Mouse (Mus musculus): ENCODE results near the gene Slc44a1. TPM values are rescaled to one million over a fixed set of nuclear protein-coding genes. Genes with fewer than 3 reads are reported as not detected.
A peak's percentile ranks its signal among the peaks of the same experiment; 100 is the strongest.

Slc44a1 gene
- polyA plus RNA-seq, 1 experiment from 2014 or later, result 8.7 TPM

DNA sequence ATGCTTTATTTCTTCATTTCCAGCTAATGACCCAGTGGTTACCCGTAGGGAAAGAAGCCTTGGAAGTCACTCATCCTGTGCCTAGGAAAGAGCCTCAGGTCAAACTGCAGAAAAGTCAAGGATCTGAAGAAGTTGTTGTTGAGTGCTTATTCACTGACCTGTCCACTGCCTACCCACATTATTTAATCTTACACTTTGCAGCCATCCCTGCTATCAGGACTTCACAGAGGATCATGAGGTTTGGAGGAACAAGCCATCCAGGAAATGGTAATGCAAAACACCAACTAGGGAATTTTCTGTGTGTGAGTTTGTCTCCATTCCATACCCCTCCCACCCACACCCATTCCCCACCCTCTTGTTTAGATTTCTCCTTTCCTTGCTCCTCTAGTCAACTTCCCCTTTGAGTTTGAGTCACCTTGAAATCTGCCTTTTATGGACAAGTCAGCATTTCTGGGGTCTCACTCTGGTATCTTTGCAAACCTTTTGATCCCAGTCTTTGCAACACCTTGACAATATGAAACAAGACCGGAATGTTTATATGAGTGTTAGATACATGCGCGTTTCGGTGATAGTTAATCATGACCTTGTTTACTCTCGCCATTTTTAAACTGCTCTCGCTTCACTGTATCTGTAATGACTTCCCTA, 1.3 kb upstream of the Slc44a1 start:
- Histone ChIP-seq H3K36me3 (no peaks in the 10 kb centered on the region), H3K4me1 (peaks cover 23% of the 10 kb centered on the region), H3K27me3 (ENCODE audit: low read depth, poor library complexity, severe bottlenecking) (peaks cover 36% of the 10 kb centered on the region), H3K4me3 (peak overlapping the region; percentile 92; the same call in 1 of the 2 replicates), H3K27ac (replicated peaks) (no peak overlapping the region), H3K9me3 (replicated peaks) (no peaks in the 10 kb centered on the region)
- DNase-seq (ENCODE audit: low spot score), result no peak
- 88% methylated on average over 7 of the region's 7 CpGs for WGBS

- H3K27ac ChIP-seq (replicated peaks), result peak overlapping the region; percentile 88
Measured at GRCm38 (mm10) chr4:53439636-53440009, 590 bp upstream of the Slc44a1 start.

GRCm38 (mm10) chr4:53440816-53441571, 781 bp downstream of the Slc44a1 start:
- no peaks in the 10 kb centered on the region for H3K9me3 ChIP-seq (replicated peaks)
- H3K27me3 ChIP-seq (ENCODE audit: low read depth, poor library complexity, severe bottlenecking), result peaks cover 36% of the 10 kb centered on the region
- no peaks in the 10 kb centered on the region for H3K36me3 ChIP-seq
- peak; percentile 44 for DNase-seq (ENCODE audit: low spot score)
- 1% methylated on average over 45 of the region's 45 CpGs for WGBS
- peak overlapping the region; percentile 88 for H3K27ac ChIP-seq (replicated peaks)
- peak overlapping the region; percentile 92 for H3K4me3 ChIP-seq
- peaks cover 23% of the 10 kb centered on the region for H3K4me1 ChIP-seq

More at GRCm38 (mm10) chr4:53439636-53440009, 590 bp upstream of the Slc44a1 start:
- no peaks in the 10 kb centered on the region for H3K9me3 ChIP-seq (replicated peaks)
- 16% methylated on average over 9 of the region's 9 CpGs for WGBS
- peaks cover 36% of the 10 kb centered on the region for H3K27me3 ChIP-seq (ENCODE audit: low read depth, poor library complexity, severe bottlenecking)
- no peaks in the 10 kb centered on the region for H3K36me3 ChIP-seq
- H3K4me3 ChIP-seq, result peak overlapping the region; percentile 92
- no peak for DNase-seq (ENCODE audit: low spot score)
- peaks cover 23% of the 10 kb centered on the region for H3K4me1 ChIP-seq

DNA sequence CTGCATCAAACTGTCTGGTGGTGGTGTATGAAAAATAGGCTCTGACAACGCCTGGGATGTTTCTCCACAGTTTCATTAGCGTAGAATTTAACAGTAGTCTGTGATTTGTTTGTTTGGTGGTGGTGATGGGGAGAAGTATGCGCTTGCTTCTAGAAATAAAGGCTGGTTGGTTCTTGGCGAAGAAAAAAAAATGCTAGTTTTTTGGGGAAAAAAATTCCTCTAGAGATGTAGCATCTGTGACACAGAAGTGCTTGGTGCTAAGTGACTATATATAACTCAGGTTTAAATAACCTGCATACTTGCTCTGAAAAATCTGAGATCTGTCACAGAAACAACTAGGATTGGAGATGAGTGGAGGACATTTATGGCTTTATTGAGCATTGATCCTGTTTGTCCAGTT, 1.5 kb downstream of the Slc44a1 start:
- Histone ChIP-seq H3K4me3 (peak overlapping the region; percentile 92), H3K9me3 (replicated peaks) (no peaks in the 10 kb centered on the region), H3K36me3 (no peaks in the 10 kb centered on the region), H3K27ac (replicated peaks) (no peak overlapping the region), H3K4me1 (peaks cover 23% of the 10 kb centered on the region), H3K27me3 (ENCODE audit: low read depth, poor library complexity, severe bottlenecking) (peaks cover 36% of the 10 kb centered on the region)
- DNase-seq (ENCODE audit: low spot score), result no peak
- 26% methylated on average over 4 of the region's 4 CpGs for WGBS

DNA sequence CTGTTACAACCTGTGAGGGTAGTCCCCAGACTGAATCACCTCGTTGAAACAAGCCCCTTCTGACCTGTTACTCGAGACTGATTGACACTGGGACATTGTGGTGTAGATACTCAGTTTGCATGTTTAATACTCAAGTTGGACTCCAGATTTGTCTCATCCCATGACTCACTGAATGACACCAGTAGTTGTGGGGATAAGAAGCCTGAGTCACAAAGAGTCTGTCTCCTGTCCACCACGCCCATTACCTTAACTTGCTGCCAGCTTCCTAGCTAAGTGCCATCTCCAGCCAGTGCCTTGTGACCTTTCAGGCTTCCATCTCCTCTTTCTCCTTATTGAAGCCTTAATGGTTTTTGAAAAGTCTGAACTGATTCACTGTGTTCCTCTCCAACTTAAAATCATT, 6.0 kb downstream of the Slc44a1 start:
- Histone ChIP-seq H3K4me1 (peaks cover 3% of the 10 kb centered on the region), H3K36me3 (no peaks in the 10 kb centered on the region), H3K27ac (replicated peaks) (no peak overlapping the region), H3K9me3 (replicated peaks) (no peaks in the 10 kb centered on the region), H3K27me3 (ENCODE audit: low read depth, poor library complexity, severe bottlenecking) (peaks cover 23% of the 10 kb centered on the region), H3K4me3 (no peak overlapping the region)
- no peak for DNase-seq (ENCODE audit: low spot score)
- 81% methylated on average over 3 of the region's 3 CpGs for WGBS

DNA sequence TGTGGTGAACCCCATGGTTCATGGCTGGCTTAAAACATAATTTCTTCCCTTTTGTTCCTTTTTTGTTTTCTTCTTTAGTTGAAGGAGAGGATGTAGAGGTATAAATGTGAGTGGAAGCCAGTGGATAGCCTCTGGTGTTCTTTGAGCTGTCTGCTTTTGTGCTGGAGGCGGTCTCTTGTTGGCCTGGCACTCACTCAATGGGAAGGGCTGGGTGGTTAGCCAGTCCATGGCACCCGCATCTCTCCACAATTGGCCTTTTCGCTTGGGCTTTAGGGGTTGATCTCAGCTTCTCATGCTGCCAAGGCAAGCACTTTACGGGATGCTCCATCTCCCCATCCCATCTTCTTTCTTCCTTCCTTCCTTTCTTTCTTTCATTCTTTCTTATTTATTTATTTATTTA, 7.6 kb downstream of the Slc44a1 start:
- Histone ChIP-seq H3K36me3 (no peaks in the 10 kb centered on the region), H3K27me3 (ENCODE audit: low read depth, poor library complexity, severe bottlenecking) (peaks cover 8% of the 10 kb centered on the region), H3K27ac (replicated peaks) (no peak overlapping the region), H3K9me3 (replicated peaks) (no peaks in the 10 kb centered on the region), H3K4me3 (no peak overlapping the region), H3K4me1 (no peaks in the 10 kb centered on the region)
- no peak for DNase-seq (ENCODE audit: low spot score)
- 94% methylated on average over 4 of the region's 4 CpGs for WGBS

- H3K9me3 ChIP-seq (replicated peaks), result no peaks in the 10 kb centered on the region
- peaks cover 7% of the 10 kb centered on the region for H3K4me1 ChIP-seq
- no peak for DNase-seq (ENCODE audit: low spot score)
- no peak overlapping the region for H3K27ac ChIP-seq (replicated peaks)
- H3K4me3 ChIP-seq, result no peak overlapping the region
- WGBS, result 89% methylated on average over 7 of the region's 7 CpGs
- no peaks in the 10 kb centered on the region for H3K27me3 ChIP-seq (ENCODE audit: low read depth, poor library complexity, severe bottlenecking)
- no peaks in the 10 kb centered on the region for H3K36me3 ChIP-seq
Measured at GRCm38 (mm10) chr4:53450736-53451135, 10.5 kb downstream of the Slc44a1 start.

DNA sequence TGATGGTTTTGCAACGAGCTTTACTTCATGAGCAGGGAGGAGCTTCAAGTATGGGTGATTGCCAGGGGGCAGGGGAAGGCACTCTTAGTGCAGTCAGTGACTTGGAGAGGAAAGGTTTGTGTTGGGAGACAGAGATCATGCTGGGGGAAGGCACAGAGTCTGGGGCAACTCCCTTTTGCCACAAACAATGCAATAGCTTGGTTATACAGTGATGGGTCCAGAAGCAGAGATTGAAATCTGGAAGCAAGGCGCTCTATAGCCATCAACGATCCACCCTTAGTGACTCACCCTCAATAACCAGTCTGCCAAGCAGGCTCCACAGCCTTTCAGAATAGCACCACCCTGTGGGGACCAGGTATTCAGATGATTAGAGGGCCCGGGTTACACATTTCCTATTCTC, 11.7 kb downstream of the Slc44a1 start:
- peaks cover 7% of the 10 kb centered on the region for H3K4me1 ChIP-seq
- DNase-seq (ENCODE audit: low spot score), result no peak
- 83% methylated on average over 4 of the region's 4 CpGs for WGBS
- no peaks in the 10 kb centered on the region for H3K9me3 ChIP-seq (replicated peaks)
- no peaks in the 10 kb centered on the region for H3K36me3 ChIP-seq
- H3K4me3 ChIP-seq, result no peak overlapping the region
- H3K27ac ChIP-seq (replicated peaks), result no peak overlapping the region
- H3K27me3 ChIP-seq (ENCODE audit: low read depth, poor library complexity, severe bottlenecking), result no peaks in the 10 kb centered on the region

DNA sequence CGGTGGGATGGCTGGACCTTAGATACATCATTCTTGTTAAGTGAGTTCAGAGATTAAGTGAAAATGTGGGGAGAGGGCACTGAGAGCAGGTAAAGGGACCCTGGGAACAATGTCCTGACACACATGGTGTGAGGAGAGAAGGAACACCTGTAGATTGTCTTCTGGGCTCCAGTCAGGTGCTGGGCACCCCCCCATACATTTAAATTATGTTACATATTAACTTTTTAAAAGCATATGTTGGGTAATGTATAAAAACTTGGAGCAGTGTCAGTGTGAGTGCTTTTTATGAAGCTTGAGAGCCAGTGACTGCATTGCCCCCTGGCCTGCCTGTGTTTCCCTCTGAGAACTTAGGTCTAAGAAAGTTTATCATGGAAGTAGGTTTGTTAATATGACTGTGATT, 12.2 kb downstream of the Slc44a1 start:
- 96% methylated on average over 1 of the region's 1 CpGs for WGBS

DNA sequence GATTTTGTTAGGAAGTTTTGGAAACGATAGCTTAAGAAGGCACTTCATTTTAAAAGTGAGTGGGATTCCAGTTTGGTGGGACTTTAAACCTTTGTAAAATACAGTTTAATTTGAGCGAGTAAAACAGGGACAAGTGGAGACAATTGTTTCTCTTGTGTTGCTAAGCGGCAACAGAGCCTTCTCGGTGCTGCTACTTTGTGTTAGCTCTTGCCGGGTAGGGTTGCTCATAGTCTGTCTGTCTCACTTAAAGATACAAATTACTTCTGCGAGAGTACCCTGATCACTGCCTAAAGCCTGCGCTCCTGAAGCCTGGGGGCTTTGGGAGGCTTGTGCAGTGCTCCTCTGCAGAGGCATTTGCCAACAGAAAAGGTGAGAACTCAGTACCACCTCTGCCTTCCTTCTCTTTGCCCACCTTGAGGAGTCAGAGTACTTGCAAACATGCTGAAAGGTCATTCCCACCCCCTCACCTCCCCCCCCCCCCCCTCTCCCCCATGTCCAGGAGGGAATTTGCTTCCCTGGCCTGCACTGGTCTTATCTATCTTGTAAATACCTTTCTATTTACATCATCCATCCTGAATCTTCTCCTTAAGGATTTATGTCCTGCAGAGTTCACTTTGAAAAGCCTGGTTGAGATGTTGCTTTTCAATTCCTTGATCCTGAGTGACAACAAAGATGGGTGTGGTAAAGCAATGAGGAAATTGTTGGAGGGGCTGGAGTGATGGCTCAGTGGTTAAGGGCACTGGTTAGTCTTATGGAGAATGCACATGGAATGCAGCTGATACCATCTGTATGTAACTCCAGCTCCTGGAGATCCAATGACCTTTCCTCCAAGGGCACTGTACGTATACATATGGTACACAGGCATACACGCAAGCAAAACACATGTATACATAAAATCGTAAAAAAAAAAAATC, 13.0 kb downstream of the Slc44a1 start:
- peaks cover 7% of the 10 kb centered on the region for H3K4me1 ChIP-seq
- 0 out of 2 replicates have a peak overlapping the region, but pooled peaks have one; percentile 19 for H3K27ac ChIP-seq (replicated peaks)
- no peaks in the 10 kb centered on the region for H3K27me3 ChIP-seq (ENCODE audit: low read depth, poor library complexity, severe bottlenecking)
- no peaks in the 10 kb centered on the region for H3K9me3 ChIP-seq (replicated peaks)
- H3K4me3 ChIP-seq, result no peak overlapping the region
- 56% methylated on average over 10 of the region's 10 CpGs for WGBS
- no peak for DNase-seq (ENCODE audit: low spot score)
- H3K36me3 ChIP-seq, result no peaks in the 10 kb centered on the region

More for the DNA sequence above, 12.2 kb downstream of the Slc44a1 start:
- Histone ChIP-seq H3K36me3 (no peaks in the 10 kb centered on the region), H3K9me3 (replicated peaks) (no peaks in the 10 kb centered on the region), H3K4me1 (peaks cover 7% of the 10 kb centered on the region), H3K27me3 (ENCODE audit: low read depth, poor library complexity, severe bottlenecking) (no peaks in the 10 kb centered on the region), H3K4me3 (no peak overlapping the region), H3K27ac (replicated peaks) (no peak overlapping the region)
- no peak for DNase-seq (ENCODE audit: low spot score)

- Histone ChIP-seq H3K27ac (replicated peaks) (no peak overlapping the region), H3K36me3 (no peaks in the 10 kb centered on the region), H3K9me3 (replicated peaks) (no peaks in the 10 kb centered on the region), H3K4me3 (no peak overlapping the region), H3K4me1 (peaks cover 7% of the 10 kb centered on the region), H3K27me3 (ENCODE audit: low read depth, poor library complexity, severe bottlenecking) (no peaks in the 10 kb centered on the region)
- DNase-seq (ENCODE audit: low spot score), result no peak
- 87% methylated on average over 2 of the region's 2 CpGs for WGBS
Measured at GRCm38 (mm10) chr4:53455885-53456284, 15.7 kb downstream of the Slc44a1 start.

GRCm38 (mm10) chr4:53456570-53456969, 16.4 kb downstream of the Slc44a1 start:
- H3K27me3 ChIP-seq (ENCODE audit: low read depth, poor library complexity, severe bottlenecking), result no peaks in the 10 kb centered on the region
- H3K9me3 ChIP-seq (replicated peaks), result no peaks in the 10 kb centered on the region
- no peaks in the 10 kb centered on the region for H3K36me3 ChIP-seq
- no peak overlapping the region for H3K27ac ChIP-seq (replicated peaks)
- no peak for DNase-seq (ENCODE audit: low spot score)
- WGBS, result 90% methylated on average over 6 of the region's 6 CpGs
- H3K4me1 ChIP-seq, result peaks cover 7% of the 10 kb centered on the region
- H3K4me3 ChIP-seq, result no peak overlapping the region

Data from midbrain, embryonic 10.5 days (tissue).